Mouse (Mus musculus): ENCODE data around the gene Palm2. TPM values are rescaled to one million over a fixed set of nuclear protein-coding genes. Genes with fewer than 3 reads are reported as not detected.

Gene Palm2
- polyA plus RNA-seq, 2 experiments: 0.03 to 0.06 TPM

GRCm38 (mm10) chr4:57757997-57758396 is 323.9 kb downstream of the Palm2 start:
- H3K4me1 ChIP-seq (replicated peaks; ENCODE audit: control insufficient read depth in 2 of 2, insufficient read depth in 2 of 2, low read length in 1 of 2): no peaks in the 10 kb centered on the region
- H3K36me3 ChIP-seq (replicated peaks; ENCODE audit: control insufficient read depth, insufficient read depth, low read depth): no peaks in the 10 kb centered on the region
- no peak for TF ChIP-seq EP300 (IDR thresholded peaks at IDR 0.05; ENCODE audit: low read depth)
- TF ChIP-seq CTCF (IDR thresholded peaks at IDR 0.05; ENCODE audit: low read depth): no peak
- H3K27me3 ChIP-seq (ENCODE audit: control insufficient read depth, insufficient read depth, low read length): no peaks in the 10 kb centered on the region
- no peak overlapping the region for H3K9ac ChIP-seq (replicated peaks)
- H3K4me2 ChIP-seq (ENCODE audit: low read depth): no peak overlapping the region
- no peaks in the 10 kb centered on the region for H3K9me3 ChIP-seq (ENCODE audit: control insufficient read depth, low read length)
- no peak for ATAC-seq (ENCODE audit: insufficient read depth)
- no peak for DNase-seq (ENCODE audit: low read depth in 3 of 3, low spot score in 3 of 3)
- no peak overlapping the region for H3K27ac ChIP-seq
- H3K4me3 ChIP-seq (ENCODE audit: insufficient read depth in 1 of 2, low read depth in 2 of 2, low read length in 2 of 2): no peak overlapping the region
- 70% methylated on average over 11 of the region's 11 CpGs for WGBS (ENCODE audit: insufficient replicate concordance)

Other genes with a start within 250 kb of the Palm2 start
- gene Ptpn3, start 132.4 kb upstream of the Palm2 start, polyA plus RNA-seq (2012; rRNA removed): 0.32 and 0.46 TPM in 2 replicates
- 0.38 and 0.51 TPM in 2 replicates for gene Ptpn3, start 132.4 kb upstream of the Palm2 start, polyA plus RNA-seq (2014; fragmentation: Nextera tagmentation; extraction: Ambion mirVana)
- 0.01 TPM in 1 of 2 replicates, not detected in the other for gene Pakap, start 133.9 kb downstream of the Palm2 start, polyA plus RNA-seq (2012; rRNA removed)
- gene Pakap, start 133.9 kb downstream of the Palm2 start, polyA plus RNA-seq (2014; fragmentation: Nextera tagmentation; extraction: Ambion mirVana): 0.51 and 0.80 TPM in 2 replicates

Measured in liver, embryonic 14.5 days (tissue).